Mouse (Mus musculus): ENCODE results near the gene Nr4a1. TPM values are rescaled to one million over a fixed set of nuclear protein-coding genes. Genes with fewer than 3 reads are reported as not detected.

The Nr4a1 gene
- polyA plus RNA-seq, 1 experiment from 2014 or later, result 10.8 TPM

- no peak overlapping the region for H3K4me3 ChIP-seq (ENCODE audit: low read length)
- H3K27me3 ChIP-seq (ENCODE audit: control insufficient read depth, insufficient read depth, low read depth, low read length), result no peaks in the 10 kb centered on the region
- ATAC-seq (ENCODE audit: low read depth), result no peak
- H3K9me3 ChIP-seq (ENCODE audit: control insufficient read depth, low read length), result no peaks in the 10 kb centered on the region
- H3K4me1 ChIP-seq (replicated peaks; ENCODE audit: control insufficient read depth, insufficient read depth, low read length), result peaks cover 16% of the 10 kb centered on the region
- H3K27ac ChIP-seq (ENCODE audit: low read length), result no peak overlapping the region
- H3K4me2 ChIP-seq (ENCODE audit: low read depth, low read length), result no peak overlapping the region
- H3K36me3 ChIP-seq (ENCODE audit: control insufficient read depth, insufficient read depth, low read length), result peaks cover 31% of the 10 kb centered on the region
- WGBS, result 84% methylated on average over 6 of the region's 6 CpGs
- H3K9ac ChIP-seq (ENCODE audit: low read length), result no peak overlapping the region
Observed at GRCm38 (mm10) chr15:101287361-101287760, 33.3 kb downstream of the Nr4a1 start.

- Histone ChIP-seq H3K9me3 (ENCODE audit: control insufficient read depth, low read length) (no peaks in the 10 kb centered on the region), H3K4me3 (ENCODE audit: low read length) (no peak overlapping the region), H3K36me3 (ENCODE audit: control insufficient read depth, insufficient read depth, low read length) (peaks cover 31% of the 10 kb centered on the region), H3K4me2 (ENCODE audit: low read depth, low read length) (no peak overlapping the region), H3K27me3 (ENCODE audit: control insufficient read depth, insufficient read depth, low read depth, low read length) (no peaks in the 10 kb centered on the region), H3K27ac (ENCODE audit: low read length) (no peak overlapping the region), H3K9ac (ENCODE audit: low read length) (no peak overlapping the region), H3K4me1 (replicated peaks; ENCODE audit: control insufficient read depth, insufficient read depth, low read length) (peaks cover 3% of the 10 kb centered on the region)
- 94% methylated on average over 15 of the region's 15 CpGs for WGBS
- no peak for ATAC-seq (ENCODE audit: low read depth)
Observed at GRCm38 (mm10) chr15:101290354-101290753, 36.3 kb downstream of the Nr4a1 start.

GRCm38 (mm10) chr15:101292012-101292411 is 37.9 kb downstream of the Nr4a1 start:
- no peak for ATAC-seq (ENCODE audit: low read depth)
- H3K4me2 ChIP-seq (ENCODE audit: low read depth, low read length), result no peak overlapping the region
- H3K4me1 ChIP-seq (replicated peaks; ENCODE audit: control insufficient read depth, insufficient read depth, low read length), result no peaks in the 10 kb centered on the region
- H3K27me3 ChIP-seq (ENCODE audit: control insufficient read depth, insufficient read depth, low read depth, low read length), result no peaks in the 10 kb centered on the region
- 79% methylated on average over 3 of the region's 3 CpGs for WGBS
- H3K27ac ChIP-seq (ENCODE audit: low read length), result no peak overlapping the region
- peaks cover 28% of the 10 kb centered on the region for H3K36me3 ChIP-seq (ENCODE audit: control insufficient read depth, insufficient read depth, low read length)
- H3K9ac ChIP-seq (ENCODE audit: low read length), result no peak overlapping the region
- H3K9me3 ChIP-seq (ENCODE audit: control insufficient read depth, low read length), result no peaks in the 10 kb centered on the region
- H3K4me3 ChIP-seq (ENCODE audit: low read length), result no peak overlapping the region

GRCm38 (mm10) chr15:101293025-101293621 is 39.1 kb downstream of the Nr4a1 start, which contains the start of gene 6030408B16Rik:
Gene 6030408B16Rik, plus strand, starts transcription at chr15:101293212.
- H3K4me2 ChIP-seq (ENCODE audit: low read depth, low read length), result peak within 1 kb of the TSS; percentile 44
- H3K9me3 ChIP-seq (ENCODE audit: control insufficient read depth, low read length), result no peaks in the 10 kb centered on the region
- H3K27me3 ChIP-seq (ENCODE audit: control insufficient read depth, insufficient read depth, low read depth, low read length), result no peaks in the 10 kb centered on the region
- peak within 1 kb of the TSS; percentile 93 for H3K27ac ChIP-seq (ENCODE audit: low read length)
- ATAC-seq (ENCODE audit: low read depth), result peak; percentile 60
- 38% methylated on average over 18 of the region's 18 CpGs for WGBS
- peak within 1 kb of the TSS; percentile 62 for H3K9ac ChIP-seq (ENCODE audit: low read length)
- peak within 1 kb of the TSS; percentile 39 for H3K4me3 ChIP-seq (ENCODE audit: low read length)
- H3K4me1 ChIP-seq (replicated peaks; ENCODE audit: control insufficient read depth, insufficient read depth, low read length), result no peaks in the 10 kb centered on the region
- peaks cover 18% of the 10 kb centered on the region for H3K36me3 ChIP-seq (ENCODE audit: control insufficient read depth, insufficient read depth, low read length)

GRCm38 (mm10) chr15:101294028-101294894 is 40.2 kb downstream of the Nr4a1 start:
- peaks cover 3% of the 10 kb centered on the region; the same call in 1 of the 2 replicates for H3K4me1 ChIP-seq (replicated peaks; ENCODE audit: control insufficient read depth, insufficient read depth, low read length)
- peaks cover 9% of the 10 kb centered on the region; the same call in 1 of the 2 replicates for H3K36me3 ChIP-seq (ENCODE audit: control insufficient read depth, insufficient read depth, low read length)
- peak; percentile 80 for ATAC-seq (ENCODE audit: low read depth)
- H3K9me3 ChIP-seq (ENCODE audit: control insufficient read depth, low read length), result no peaks in the 10 kb centered on the region
- WGBS, result 31% methylated on average over 16 of the region's 16 CpGs
- peak overlapping the region; percentile 93 for H3K27ac ChIP-seq (ENCODE audit: low read length)
- peak overlapping the region; percentile 62 for H3K9ac ChIP-seq (ENCODE audit: low read length)
- H3K27me3 ChIP-seq (ENCODE audit: control insufficient read depth, insufficient read depth, low read depth, low read length), result no peaks in the 10 kb centered on the region
- peak overlapping the region; percentile 44 for H3K4me2 ChIP-seq (ENCODE audit: low read depth, low read length)
- peak overlapping the region; percentile 39 for H3K4me3 ChIP-seq (ENCODE audit: low read length)

GRCm38 (mm10) chr15:101295106-101295505 is 41.0 kb downstream of the Nr4a1 start:
- peak overlapping the region; percentile 93 for H3K27ac ChIP-seq (ENCODE audit: low read length)
- 43% methylated on average over 7 of the region's 7 CpGs for WGBS
- H3K27me3 ChIP-seq (ENCODE audit: control insufficient read depth, insufficient read depth, low read depth, low read length), result no peaks in the 10 kb centered on the region
- H3K4me1 ChIP-seq (replicated peaks; ENCODE audit: control insufficient read depth, insufficient read depth, low read length), result peaks cover 6% of the 10 kb centered on the region; the same call in 1 of the 2 replicates
- peak overlapping the region; percentile 62 for H3K9ac ChIP-seq (ENCODE audit: low read length)
- peak overlapping the region; percentile 39 for H3K4me3 ChIP-seq (ENCODE audit: low read length)
- H3K4me2 ChIP-seq (ENCODE audit: low read depth, low read length), result peak overlapping the region; percentile 44
- H3K36me3 ChIP-seq (ENCODE audit: control insufficient read depth, insufficient read depth, low read length), result peaks cover 6% of the 10 kb centered on the region; the same call in 1 of the 2 replicates
- peak; percentile 69 for ATAC-seq (ENCODE audit: low read depth)
- H3K9me3 ChIP-seq (ENCODE audit: control insufficient read depth, low read length), result no peaks in the 10 kb centered on the region

- 0 out of 2 replicates have a peak overlapping the region, but pooled peaks have one; percentile 5 for H3K4me3 ChIP-seq (ENCODE audit: low read length)
- peak overlapping the region; percentile 93 for H3K27ac ChIP-seq (ENCODE audit: low read length)
- H3K27me3 ChIP-seq (ENCODE audit: control insufficient read depth, insufficient read depth, low read depth, low read length), result no peaks in the 10 kb centered on the region
- peaks cover 6% of the 10 kb centered on the region; the same call in 1 of the 2 replicates for H3K4me1 ChIP-seq (replicated peaks; ENCODE audit: control insufficient read depth, insufficient read depth, low read length)
- WGBS, result 67% methylated on average over 10 of the region's 10 CpGs
- H3K36me3 ChIP-seq (ENCODE audit: control insufficient read depth, insufficient read depth, low read length), result peaks cover 2% of the 10 kb centered on the region; the same call in 1 of the 2 replicates
- no peak overlapping the region for H3K9ac ChIP-seq (ENCODE audit: low read length)
- H3K4me2 ChIP-seq (ENCODE audit: low read depth, low read length), result peak overlapping the region; percentile 21; the same call in 1 of the 2 replicates
- no peaks in the 10 kb centered on the region for H3K9me3 ChIP-seq (ENCODE audit: control insufficient read depth, low read length)
- peak; percentile 10 for ATAC-seq (ENCODE audit: low read depth)
Observed at GRCm38 (mm10) chr15:101295616-101296015, 41.5 kb downstream of the Nr4a1 start.

GRCm38 (mm10) chr15:101296091-101296490 is 42.0 kb downstream of the Nr4a1 start:
- peak overlapping the region; percentile 93 for H3K27ac ChIP-seq (ENCODE audit: low read length)
- H3K27me3 ChIP-seq (ENCODE audit: control insufficient read depth, insufficient read depth, low read depth, low read length), result no peaks in the 10 kb centered on the region
- no peaks in the 10 kb centered on the region for H3K9me3 ChIP-seq (ENCODE audit: control insufficient read depth, low read length)
- H3K4me3 ChIP-seq (ENCODE audit: low read length), result 0 out of 2 replicates have a peak overlapping the region, but pooled peaks have one; percentile 5
- ATAC-seq (ENCODE audit: low read depth), result no peak
- 56% methylated on average over 11 of the region's 11 CpGs for WGBS
- H3K4me2 ChIP-seq (ENCODE audit: low read depth, low read length), result peak overlapping the region; percentile 21; the same call in 1 of the 2 replicates
- no peaks in the 10 kb centered on the region for H3K36me3 ChIP-seq (ENCODE audit: control insufficient read depth, insufficient read depth, low read length)
- H3K9ac ChIP-seq (ENCODE audit: low read length), result no peak overlapping the region
- H3K4me1 ChIP-seq (replicated peaks; ENCODE audit: control insufficient read depth, insufficient read depth, low read length), result peaks cover 6% of the 10 kb centered on the region; the same call in 1 of the 2 replicates

GRCm38 (mm10) chr15:101297988-101298387 is 43.9 kb downstream of the Nr4a1 start:
- no peak for ATAC-seq (ENCODE audit: low read depth)
- Histone ChIP-seq H3K36me3 (ENCODE audit: control insufficient read depth, insufficient read depth, low read length) (no peaks in the 10 kb centered on the region), H3K4me3 (ENCODE audit: low read length) (no peak overlapping the region), H3K27me3 (ENCODE audit: control insufficient read depth, insufficient read depth, low read depth, low read length) (no peaks in the 10 kb centered on the region), H3K4me1 (replicated peaks; ENCODE audit: control insufficient read depth, insufficient read depth, low read length) (peaks cover 6% of the 10 kb centered on the region; the same call in 1 of the 2 replicates), H3K4me2 (ENCODE audit: low read depth, low read length) (no peak overlapping the region), H3K9ac (ENCODE audit: low read length) (no peak overlapping the region), H3K9me3 (ENCODE audit: control insufficient read depth, low read length) (no peaks in the 10 kb centered on the region), H3K27ac (ENCODE audit: low read length) (no peak overlapping the region)
- WGBS, result 37% methylated on average over 7 of the region's 7 CpGs

Data from lung, embryonic 16.5 days (tissue).